Mouse (Mus musculus) G1E-ER4 (cell line): ENCODE measurements around the gene Dock11. TPM values are rescaled to one million over a fixed set of nuclear protein-coding genes. Genes with fewer than 3 reads are reported as not detected.

ENCODE experiments used
- GATA1 ChIP-seq: IDR thresholded peaks from one replicate; pipeline ENCODE4 v1.8.0; 2012; ENCODE audit warnings: low read length, inconsistent platforms
- polyA plus RNA-seq: library from polyadenylated mRNA; stranded (reverse); fragments of >175 nt; gene quantifications from 2 replicates; pipeline ENCODE4 v1.2.3, GENCODE M21; 2012

Dock11 gene
- polyA plus RNA-seq, 1 experiment, result not detected

DNA sequence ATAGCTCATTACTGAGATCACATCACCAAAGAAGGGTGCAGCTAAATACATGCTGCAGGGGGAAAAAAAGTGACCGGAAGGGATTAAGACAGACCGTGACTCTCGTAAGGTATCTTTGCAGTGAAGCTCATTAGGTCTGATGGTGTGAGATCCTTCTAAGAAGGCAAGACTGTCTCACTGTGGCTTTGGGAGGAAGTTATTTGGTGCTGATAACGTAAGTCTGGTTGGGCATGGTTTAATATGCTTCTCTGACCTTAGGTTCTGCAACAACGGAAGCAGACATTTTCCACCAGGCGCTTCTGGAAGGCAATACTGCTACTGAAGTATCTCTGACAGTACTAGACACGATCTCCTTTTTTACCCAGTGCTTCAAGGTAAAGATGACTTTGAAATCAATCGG lies 145.4 kb downstream of the Dock11 start:
- TF ChIP-seq GATA1, result no peak

DNA sequence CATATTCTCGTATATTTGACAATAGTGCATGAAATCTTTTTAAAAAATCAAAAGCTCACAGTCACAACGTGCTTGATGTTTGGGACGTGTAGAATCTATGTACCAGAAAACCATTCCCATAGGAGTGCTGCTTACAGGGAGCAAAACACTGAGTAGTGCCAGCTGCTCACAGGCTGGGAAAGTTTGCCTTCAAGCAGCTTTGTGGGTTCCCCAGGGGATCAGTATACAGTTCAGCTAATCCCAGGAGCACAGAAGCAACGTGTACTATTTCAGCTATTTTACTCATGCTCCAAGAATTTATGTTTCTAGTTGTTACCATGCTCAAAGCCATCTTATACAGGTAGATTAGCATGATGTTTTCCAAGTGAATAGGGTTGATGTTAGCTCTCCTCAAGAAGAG lies 157.1 kb downstream of the Dock11 start:
- TF ChIP-seq GATA1, result no peak

DNA sequence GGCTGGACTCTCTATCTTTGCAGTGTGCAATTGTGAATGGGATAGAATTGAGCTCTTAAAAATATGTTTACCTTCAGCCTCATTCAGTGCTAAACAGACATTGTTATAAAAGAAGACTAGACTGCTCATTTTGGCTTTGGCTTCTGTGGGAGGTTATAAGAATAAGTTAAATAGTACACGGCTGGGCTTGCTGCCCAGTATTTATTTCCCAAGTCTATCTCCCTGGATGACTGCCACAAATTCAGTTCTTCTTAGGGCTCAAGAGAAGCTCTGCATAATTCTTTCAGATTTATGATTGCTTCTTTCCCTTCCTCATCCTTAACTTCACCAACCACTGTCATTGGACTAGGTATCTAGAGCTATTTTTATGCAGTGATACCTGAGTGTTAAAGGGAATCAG lies 158.8 kb downstream of the Dock11 start:
- TF ChIP-seq GATA1, result no peak

DNA sequence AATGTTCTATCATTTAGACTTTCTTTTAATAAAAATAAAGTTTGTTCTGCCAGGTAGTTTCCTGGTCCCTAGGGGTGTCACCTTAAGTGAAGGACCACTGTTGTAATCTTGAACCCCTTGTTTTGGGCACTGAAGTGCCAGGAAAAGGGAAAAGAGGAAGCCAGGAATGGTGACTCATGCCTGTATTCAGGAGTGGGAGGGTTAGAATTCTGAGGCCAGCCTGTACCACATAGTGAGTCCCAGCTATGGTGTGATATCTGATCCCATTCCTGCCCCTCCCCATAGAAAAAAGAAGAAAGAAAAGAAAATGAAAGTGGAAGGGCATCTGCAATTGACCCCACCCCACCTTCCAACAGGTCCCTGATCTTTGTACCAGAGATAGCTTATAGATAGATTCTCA lies 161.7 kb downstream of the Dock11 start:
- no peak for TF ChIP-seq GATA1

- no peak for TF ChIP-seq GATA1
These were observed 185.4 kb downstream of the Dock11 start for GRCm38 (mm10) chrX:36073997-36074396.

DNA sequence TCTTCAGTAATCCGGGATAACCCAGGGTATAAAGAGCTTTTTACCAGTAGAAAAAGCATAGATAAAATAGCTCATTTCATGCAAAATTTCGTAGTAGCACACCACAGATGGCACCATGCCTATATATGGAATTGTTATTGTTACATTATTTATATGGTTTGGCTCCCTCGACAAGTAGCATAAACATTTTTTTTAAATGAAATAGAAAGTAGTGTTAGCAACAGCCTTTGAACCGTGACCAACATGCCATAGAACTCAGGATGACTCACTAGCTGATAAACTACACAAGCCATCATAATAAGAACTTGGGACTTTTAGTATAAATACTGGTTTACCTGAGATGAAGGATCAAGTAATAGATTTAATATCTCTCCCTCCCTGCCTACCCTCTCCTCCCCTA lies 188.5 kb downstream of the Dock11 start:
- TF ChIP-seq GATA1, result no peak

- TF ChIP-seq GATA1, result no peak
These were observed 194.3 kb downstream of the Dock11 start for GRCm38 (mm10) chrX:36082917-36083316.

DNA sequence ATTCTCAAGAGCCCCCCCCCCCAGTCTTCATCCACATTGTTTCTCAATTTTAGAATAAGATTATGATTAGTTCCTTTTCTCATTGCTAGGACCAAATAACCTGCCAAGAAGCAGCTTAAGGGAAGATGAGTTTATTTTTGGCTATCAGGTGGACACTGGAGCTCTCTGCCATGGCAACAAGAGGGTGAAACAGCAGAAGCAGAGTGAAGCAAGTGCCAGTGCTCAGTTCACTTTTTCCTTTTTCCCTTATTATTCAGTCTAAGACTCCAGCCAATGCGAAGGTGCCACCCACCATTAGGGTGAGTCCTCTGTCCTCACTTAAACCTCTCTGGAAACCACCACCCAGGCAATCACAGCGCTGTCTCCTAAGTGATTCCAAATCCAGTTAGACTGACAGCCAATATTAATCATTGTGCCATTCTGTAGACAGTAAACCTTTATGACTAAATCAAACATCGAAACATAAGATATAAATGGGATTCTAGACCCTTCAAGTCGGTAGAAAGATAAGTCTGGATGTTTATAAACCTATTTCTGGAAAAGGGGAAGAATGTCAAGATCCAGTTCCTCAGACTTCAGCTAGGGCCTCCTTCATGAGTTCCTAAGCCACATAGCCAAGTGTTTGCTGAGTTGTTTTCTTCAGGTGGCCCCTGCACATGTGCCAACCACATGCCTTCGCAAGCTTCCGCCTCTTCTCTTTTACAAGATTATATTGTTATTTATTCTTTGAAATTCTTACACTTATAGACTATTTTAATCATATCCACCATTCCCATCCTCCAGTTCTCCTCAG lies 200.0 kb downstream of the Dock11 start:
- no peak for TF ChIP-seq GATA1

DNA sequence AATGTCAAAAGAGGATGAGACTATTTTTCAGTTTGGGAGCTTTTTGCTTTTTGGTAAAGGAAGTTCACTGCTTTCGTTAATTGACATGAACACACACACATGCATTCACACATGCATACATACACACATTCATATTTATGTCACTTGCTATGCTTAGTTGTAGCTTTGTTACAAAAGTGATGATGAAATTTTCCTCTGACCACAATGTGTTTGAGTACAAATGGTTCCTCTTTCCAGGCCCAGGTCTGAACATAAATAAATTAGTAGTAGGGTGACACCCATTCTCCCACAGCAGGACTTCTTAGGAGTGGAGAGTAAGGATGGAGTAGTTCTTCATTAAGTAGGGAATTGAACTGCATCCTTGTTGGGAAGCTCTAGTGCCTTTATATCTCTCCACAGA lies 212.3 kb downstream of the Dock11 start:
- TF ChIP-seq GATA1, result no peak

DNA sequence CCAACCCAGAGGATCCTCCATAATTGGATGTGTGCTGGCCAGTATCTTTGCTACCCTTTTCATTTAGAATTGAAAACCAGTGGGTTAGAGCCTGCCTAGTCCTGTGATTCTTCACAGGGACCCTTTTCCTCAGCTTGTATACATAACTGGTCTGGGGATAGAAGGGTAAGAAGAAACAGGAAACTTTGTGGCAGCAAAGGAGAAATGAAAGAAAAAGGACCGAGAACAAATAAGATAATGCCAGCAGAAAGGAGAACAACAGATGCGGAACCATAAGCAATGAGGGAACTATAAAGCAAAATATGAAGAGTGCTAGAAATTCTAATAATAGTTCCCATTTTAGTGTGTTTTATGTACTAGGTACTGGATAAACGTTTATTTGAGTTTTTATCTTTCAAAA lies 212.7 kb downstream of the Dock11 start:
- TF ChIP-seq GATA1, result no peak

DNA sequence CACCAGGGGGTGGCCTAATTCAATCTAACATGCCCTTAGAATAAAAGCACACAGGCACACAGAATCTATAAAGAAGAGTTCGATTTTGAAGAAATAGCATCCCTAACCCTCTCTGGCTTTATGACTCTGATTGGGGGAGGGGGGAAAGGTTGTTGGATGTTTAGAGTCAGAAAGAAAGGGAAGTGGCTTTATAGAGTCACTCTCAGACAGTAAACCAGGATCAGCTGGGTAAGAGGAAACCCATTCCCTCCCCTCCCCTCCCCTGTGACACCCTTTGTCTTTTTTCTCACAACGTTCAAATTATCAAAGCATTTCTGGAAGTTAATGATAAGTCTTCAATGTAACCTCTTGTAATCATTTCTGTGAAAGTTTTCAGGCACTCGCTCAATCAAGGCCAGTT lies 220.0 kb downstream of the Dock11 start:
- TF ChIP-seq GATA1, result no peak

- no peak for TF ChIP-seq GATA1
These were observed 223.2 kb downstream of the Dock11 start, which contains the start of gene Il13ra1 for GRCm38 (mm10) chrX:36111622-36112421. Gene Il13ra1, plus strand, starts transcription at chrX:36112110.

- no peak for TF ChIP-seq GATA1
These were observed 223.8 kb downstream of the Dock11 start for GRCm38 (mm10) chrX:36112422-36112750.

DNA sequence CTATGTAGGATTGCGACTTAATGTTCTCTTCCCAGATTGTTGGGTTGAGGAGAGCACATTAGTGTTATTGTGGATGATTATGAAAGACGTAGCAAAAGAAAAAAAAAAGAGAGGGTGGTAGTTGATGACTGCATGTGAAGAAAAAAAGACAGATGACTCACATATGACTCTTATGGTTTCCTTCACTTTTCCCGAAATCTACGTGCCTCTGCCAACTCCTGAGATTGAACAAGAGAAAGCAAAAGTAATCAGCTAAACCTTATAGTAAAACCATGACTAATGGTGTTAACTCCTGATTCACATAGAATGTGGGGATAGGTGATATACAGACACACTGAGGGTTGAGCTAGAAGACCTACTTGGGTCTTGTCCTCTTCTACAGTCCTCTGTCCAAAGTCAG lies 226.5 kb downstream of the Dock11 start:
- no peak for TF ChIP-seq GATA1

Other genes with a start within 250 kb of the Dock11 start
- not detected in 2 replicates for gene Il13ra1, start 223.3 kb downstream of the Dock11 start, polyA plus RNA-seq